Mouse (Mus musculus): ENCODE results near the gene Ngp.
A peak's percentile ranks its signal among the peaks of the same experiment; 100 is the strongest.
"Not testable (repeated sequence)": the region's sequence is repeated elsewhere in the genome, so short reads cannot be mapped to it uniquely, and the experiment has no call there.

Ngp gene

DNA sequence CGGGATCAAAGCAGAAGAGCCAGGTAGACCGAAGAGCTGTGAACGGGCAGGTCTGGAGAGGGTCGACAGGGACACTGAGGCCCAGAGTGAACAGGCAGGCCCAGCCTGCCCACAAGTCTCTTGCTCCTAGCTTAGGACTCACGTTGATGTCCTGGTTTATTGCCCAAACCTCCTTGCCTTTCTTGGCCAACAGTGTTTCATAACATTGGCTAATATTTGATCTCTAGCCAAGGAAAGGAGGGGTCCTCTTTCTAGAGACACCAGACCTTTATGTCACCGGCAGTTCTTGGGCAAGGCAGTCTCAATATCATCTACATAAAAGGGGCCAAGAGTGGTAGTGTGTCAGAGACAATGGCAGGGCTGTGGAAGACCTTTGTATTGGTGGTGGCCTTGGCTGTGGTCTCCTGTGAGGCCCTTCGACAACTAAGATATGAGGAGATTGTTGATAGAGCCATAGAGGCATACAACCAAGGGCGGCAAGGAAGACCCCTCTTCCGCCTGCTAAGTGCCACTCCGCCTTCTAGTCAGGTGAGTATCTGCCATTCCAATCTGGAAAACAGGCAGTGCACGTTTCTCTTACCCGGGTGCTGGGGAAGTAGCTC lies at the start of gene Ngp:
Ngp (plus strand) TSS at position 237 of the 602 bp plus-strand sequence.
- no peak for DNase-seq (ENCODE audit: low read depth, low spot score)

DNA sequence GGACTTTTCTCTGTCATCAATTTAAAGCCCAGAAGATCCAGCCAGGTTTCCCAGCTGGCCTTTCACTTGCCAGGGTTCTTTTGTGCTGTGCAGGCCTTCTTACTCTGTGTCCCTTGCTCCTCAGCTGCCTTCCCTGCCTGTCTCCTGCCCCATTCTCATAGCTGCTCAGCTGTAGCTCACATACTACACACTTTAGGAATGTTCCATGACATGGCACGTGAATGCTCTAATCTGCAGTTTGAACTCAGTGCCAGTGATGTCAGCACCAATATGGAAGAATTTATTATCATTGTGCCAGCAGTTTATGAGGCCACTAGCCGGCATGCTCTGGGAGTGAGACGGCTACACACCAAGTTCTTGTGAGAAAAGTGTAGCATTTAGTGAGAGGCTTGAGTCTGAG lies 49.7 kb upstream of the Ngp start:
- no peak for DNase-seq (ENCODE audit: low read depth, low spot score)

DNA sequence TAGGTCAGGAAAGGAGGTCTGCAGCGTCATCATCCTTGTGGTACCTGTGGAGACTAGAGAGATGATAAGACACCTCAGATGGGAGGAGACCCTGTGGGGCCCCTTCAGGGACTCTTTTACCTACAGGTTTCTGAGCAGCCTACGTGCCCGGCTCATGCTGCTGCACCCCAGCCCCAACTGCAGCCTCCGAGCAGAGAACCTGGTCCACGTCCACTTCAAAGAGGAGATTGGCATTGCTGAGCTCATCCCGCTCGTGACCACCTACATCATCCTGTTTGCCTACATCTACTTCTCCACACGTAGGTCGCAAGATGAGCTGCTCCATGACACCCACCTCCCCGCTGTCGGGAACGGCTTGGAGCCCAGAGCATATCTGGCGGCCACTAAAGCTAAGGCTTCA lies 45.7 kb upstream of the Ngp start:
- DNase-seq (ENCODE audit: low read depth, low spot score), result no peak

DNA sequence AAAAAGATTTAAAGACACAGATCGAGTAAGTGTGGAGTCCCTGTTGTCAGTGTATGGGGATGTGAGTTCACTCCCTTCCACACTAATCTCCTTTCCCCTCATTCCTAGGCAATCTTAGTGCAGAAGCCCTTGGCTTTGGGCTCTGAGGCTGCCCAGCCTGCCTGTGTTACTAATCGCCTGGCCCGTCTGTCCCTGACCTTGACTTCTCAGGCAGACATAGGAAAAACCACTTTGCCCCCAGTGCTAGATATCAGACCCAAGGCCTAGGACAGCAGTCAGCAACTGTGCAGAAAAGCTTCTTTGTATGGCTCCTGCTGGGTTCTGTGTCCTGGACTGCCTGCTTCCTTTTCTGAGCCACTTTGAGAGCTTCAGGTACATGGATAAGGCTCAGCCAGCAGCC lies 43.9 kb upstream of the Ngp start:
- no peak for DNase-seq (ENCODE audit: low read depth, low spot score)

DNA sequence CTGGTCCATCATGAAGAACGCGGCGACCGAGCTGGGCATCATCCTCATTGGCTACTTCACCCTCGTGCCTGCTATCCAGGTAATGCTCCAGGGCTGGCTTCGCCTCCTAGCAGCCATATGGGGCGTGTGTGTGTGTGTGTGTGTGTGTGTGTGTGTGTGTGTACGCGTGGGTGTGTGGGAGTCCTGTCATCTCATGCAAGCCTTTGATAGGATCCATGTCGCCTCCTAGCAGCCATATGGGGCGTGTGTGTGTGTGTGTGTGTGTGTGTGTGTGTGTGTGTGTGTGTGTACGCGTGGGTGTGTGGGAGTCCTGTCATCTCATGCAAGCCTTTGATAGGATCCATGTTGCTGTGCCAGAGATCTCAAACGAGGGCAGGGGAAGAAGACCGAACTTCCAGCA lies 41.9 kb upstream of the Ngp start:
- DNase-seq (ENCODE audit: low read depth, low spot score), result not testable (repeated sequence)

DNA sequence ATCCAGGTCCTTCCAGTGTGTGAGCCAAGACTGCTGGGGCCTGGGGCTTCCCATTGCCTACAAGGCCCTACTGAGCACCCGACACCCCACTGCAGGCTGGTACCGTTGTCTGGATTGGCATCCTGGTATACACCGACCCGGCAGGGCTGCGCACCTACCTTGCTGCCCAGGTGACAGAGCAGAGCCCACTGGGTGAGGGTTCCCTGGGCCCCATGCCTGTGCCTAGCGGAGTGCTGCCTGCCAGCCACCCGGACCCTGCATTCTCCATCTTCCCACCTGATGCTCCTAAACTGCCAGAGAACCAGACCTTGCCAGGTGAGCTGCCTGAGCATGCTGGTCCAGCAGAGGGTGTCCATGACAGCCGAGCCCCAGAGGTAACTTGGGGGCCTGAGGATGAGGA lies 40.2 kb upstream of the Ngp start:
- DNase-seq (ENCODE audit: low read depth, low spot score), result no peak

DNA sequence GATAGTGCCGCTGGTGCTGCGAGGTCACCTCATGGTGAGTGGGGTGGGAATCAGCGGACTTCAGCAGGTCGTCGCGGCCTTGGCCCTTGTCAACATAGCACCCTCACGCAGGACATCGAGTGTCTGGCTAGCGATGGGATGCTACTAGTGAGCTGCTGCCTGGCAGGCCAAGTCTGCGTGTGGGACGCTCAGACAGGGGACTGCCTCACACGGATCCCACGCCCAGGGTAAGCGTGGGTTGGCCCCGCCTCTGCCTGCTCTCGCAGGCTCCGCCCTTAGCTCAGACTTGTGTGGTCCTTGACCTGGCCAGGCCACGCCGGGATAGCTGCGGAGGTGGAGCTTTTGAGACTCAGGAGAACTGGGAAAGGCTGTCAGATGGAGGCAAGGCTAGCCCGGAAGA lies 38.9 kb upstream of the Ngp start:
- DNase-seq (ENCODE audit: low read depth, low spot score), result peak; percentile 57

DNA sequence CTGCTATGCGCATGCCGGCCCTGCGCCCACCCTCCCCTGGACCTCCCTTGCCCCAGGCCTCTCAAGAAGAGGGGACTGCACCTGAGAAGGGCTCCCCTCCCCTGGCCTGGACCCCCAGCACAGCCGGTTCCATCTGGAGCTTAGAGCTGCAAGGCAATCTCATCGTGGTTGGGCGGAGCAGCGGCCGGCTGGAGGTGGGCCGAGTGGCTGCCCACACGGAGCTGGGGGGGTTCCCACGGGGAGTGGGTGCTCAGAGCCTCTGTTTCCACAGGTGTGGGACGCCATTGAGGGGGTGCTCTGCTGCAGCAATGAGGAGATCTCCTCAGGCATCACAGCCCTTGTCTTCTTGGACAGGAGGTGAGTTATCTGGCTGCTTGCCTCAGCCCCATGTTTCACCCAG lies 38.3 kb upstream of the Ngp start:
- no peak for DNase-seq (ENCODE audit: low read depth, low spot score)

DNA sequence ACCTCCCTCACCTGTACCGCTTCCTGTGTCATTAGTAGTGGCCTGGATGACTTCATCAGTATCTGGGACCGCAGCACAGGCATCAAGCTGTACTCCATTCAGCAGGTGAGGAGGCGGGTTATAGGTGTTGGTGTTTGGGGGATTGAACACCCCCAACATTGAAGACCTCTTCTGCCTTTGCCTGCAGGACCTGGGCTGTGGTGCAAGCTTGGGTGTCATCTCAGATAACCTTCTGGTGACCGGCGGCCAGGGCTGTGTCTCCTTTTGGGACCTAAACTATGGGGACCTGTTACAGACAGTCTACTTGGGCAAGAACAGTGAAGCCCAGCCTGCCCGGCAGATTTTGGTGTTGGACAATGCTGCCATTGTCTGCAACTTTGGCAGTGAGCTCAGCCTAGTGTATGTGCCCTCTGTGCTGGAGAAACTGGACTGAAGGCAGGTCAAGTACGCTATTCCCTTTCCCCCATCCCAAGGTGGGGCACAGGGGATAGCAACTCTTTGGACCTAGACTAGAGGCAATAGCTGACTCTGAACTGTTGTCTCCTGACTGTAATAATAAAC lies 35.1 kb upstream of the Ngp start:
- no peak for DNase-seq (ENCODE audit: low read depth, low spot score)

DNA sequence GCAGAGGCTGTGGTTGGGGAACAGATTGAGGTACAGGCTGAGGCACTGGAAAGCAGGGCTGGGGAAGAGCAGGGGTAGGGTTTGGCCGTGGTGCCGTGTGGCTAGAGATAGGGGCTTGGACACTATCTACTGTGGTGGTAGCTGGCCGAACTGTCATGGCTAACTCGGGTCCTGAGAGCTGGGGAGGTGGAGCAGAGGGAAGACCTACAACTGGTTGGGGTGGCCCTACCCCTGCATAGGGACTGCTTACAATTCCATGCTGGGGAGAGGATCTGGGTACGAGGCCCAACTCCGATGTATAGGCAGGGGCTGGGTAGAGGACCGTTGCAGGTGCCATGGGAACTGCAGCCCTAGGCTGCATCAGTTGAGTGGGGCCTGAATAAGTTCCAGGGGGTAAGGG lies 31.5 kb upstream of the Ngp start:
- no peak for DNase-seq (ENCODE audit: low read depth, low spot score)

DNA sequence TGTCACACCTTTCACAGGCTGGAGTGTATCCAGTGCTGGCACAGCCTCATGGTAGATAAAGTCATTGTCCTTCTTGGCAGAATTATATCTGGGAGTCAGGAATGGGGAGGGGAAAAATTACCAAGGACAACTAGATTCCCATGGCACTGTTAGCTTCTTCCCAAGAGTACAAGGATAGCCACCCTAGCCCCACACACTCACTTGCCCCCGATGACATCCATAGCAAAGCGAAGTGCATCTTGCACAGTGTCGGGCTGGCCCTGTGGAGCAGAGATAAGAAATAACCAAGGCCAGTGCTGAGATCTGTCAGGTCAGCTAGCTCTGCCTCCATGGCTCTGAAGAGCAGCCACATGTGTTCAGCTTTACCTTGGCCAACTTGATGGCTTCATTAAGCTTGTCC lies 28.7 kb upstream of the Ngp start:
- no peak for DNase-seq (ENCODE audit: low read depth, low spot score)

DNA sequence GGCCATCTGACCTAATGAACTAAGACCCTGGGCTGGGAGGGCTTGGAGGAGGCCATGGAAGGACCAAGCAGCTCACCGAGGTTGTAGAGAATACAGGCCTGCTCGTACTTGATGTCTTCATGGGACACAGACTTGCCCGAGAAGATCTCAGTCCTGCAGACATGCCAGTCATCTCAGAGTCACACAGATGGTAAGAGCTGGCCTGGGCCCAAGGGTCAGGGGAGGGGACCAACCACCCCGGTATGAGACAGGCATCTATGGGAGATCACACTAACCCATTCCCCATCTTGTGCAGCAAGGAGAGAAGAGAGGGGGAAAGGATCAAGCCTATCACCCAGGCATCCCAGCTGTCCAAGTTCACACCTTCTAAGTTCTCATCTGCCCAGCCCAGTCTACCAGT lies 26.3 kb upstream of the Ngp start:
- DNase-seq (ENCODE audit: low read depth, low spot score), result no peak

DNA sequence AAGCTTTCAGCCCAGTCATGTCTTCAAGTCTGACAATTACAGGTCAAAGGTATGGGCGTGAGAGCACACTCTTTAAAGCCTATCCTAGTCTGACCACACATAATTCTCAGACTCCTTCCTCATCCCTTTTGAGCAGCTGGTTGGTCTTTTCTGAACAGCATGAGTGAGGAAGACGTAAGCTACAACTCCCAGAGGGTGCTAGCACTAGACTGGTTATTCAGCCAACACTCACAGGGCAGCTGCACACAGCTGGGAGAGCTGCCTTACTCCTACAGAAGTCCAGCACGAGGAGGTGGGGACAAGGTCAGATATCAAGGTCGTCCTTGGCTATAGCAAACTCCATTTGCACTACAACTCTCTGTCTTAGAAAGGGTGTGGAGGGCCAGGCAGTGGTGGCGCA lies 18.9 kb upstream of the Ngp start:
- DNase-seq (ENCODE audit: low read depth, low spot score), result peak; percentile 77

DNA sequence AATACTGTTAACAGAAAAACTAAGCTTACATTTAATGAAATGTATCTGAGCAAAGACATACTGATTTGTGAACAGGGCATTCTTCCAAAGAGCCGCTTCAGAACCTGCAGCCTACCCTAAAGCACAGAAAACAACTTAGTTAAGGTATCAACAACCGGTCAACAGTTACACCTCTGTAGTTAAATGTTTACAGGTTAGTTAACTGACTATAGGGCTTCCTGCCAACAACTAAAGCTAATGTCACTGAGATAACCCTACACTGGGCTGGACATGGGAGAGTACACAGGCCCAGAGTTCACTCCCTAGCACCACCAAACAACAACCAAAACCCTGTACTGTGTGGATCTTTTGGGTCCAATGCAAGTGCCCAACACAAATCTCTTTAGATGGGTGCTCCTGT lies 16.8 kb upstream of the Ngp start:
- no peak for DNase-seq (ENCODE audit: low read depth, low spot score)

DNA sequence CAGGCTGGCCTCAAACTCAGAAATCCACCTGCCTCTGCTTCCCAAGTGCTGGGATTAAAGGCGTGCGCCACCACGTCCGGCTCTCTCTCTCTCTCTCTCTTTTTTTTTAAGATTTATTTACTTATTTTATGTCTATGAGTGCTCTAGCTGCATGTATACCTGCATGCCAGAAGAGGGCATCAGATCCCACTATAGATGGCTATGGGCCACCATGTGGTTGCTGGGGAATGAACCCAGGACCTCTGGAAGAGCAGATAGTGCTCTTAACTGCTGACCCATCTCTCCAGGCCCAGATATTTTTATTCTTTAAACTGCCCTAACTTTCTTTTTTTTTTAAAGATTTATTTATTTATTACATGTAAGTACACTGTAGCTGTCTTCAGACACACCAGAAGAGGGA lies 16.3 kb upstream of the Ngp start:
- peak; percentile 46 for DNase-seq (ENCODE audit: low read depth, low spot score)

DNA sequence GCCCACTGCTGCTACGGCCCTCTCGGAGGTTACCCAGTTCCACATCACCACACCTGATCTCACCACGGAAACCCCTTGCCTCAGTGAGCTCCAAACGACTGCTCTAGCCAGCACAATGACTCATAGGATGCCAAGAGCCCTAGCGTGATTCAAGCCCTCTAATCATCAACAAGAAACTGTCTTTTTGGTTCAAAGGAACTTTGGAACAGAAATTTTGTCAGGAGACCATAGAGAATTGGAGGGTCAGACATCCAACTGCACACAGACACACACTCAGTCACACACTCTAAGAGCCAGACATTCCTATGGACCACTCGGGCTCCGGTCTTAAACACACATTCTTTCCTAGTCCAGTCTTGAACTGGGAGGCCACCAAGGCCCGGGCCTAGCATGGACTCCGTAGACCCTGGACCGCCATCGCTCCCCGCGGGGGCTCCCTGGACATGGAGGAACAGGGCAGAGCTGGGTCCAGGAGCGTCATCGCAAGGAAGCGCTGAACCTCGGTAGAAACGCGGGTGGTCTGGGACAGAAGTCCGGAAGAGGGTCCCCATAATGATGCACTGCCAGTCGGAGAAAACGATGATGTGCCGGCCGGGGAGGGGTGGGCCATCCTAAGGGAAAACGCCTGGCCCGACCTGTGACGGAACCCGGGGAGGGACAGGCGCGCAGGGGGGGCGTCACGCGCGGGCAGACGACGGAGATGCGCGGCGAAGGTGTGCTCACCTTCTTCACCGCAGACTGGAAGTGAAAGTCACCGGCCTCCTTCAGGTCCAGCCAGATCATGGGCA lies 12.0 kb upstream of the Ngp start:
- peak; percentile 24 for DNase-seq (ENCODE audit: low read depth, low spot score)

DNA sequence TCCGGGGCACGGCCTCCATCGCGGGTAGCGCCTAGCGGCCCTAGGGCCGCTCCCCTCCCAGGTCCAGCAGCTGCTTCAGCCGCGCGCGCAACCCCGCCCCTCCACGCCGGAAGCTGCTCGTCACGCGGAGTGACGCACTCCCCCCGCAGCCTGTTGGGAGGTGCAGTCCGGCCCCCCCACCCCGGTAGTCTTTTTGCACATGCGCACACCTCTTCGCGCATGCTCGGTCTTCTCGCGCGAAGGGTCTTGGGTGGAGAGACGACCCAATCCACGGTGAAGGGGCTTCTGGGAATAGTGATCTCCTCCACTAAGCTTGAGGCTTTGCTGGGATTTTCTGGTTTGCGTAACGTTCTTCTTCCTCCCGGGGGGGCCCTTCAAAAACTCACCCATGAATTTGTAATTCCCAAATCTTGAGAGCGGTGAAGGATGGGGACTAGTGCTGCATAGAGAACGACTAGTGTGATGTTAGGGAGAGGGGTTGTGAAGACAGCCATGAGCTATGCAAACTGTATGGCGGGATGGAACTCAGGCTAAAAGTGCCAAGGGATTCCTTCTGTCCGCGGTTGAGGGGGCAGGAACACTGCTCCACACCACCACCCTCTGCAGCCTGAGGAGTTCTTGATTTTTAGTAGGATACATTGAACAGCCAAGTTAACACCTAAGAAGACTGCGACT lies 11.3 kb upstream of the Ngp start, which contains the start of gene Ptpn23:
Ptpn23 (minus strand) TSS at position 115 of the 675 bp plus-strand sequence.
- peak; percentile 98 for DNase-seq (ENCODE audit: low read depth, low spot score)

DNA sequence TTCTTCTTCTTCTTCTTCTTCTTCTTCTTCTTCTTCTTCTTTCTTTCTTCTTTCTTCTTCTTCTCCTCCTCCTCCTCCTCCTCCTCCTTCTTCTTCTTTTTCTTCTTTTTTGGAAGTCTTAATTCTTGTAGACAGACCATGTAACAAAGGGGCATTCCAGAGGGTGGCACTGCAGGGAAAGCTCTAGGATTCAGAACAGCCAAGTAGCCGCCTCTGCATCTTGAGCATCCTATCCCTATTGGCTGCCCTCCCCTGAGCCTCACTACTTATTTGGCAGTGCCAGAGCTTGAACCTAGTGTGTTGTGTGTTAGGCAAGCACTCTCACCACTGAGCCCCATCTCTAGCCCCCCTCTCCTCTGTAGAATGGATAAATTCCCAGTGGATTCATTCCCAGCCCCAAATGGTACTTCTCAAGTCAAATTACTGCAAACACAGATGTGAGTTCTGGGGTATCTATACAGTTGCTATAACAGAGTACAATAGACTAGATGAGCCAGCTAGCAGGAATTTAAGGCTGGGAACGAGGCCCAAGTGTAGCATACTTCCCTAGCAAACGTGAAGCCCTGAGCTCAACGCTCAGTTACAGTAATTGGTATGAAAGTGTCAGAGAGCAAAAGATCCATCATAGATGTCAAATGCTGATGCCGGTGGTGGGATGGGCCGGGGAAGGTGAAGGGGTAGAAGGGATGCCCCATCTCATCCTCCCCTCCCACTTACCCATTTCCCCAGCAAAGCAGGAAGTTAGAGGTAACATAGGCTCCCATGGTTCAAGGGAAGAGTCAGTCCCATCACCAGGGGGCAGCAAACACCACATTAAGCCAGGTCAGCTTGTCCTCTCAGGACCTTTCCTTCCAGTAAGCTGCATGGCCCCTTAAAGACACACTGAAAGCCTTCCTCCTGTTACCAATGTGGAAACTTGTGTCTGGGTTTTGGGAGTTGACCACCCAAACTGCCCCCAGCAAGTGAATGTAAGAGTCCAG lies 8.3 kb upstream of the Ngp start:
- DNase-seq (ENCODE audit: low read depth, low spot score), result peak; percentile 91

DNA sequence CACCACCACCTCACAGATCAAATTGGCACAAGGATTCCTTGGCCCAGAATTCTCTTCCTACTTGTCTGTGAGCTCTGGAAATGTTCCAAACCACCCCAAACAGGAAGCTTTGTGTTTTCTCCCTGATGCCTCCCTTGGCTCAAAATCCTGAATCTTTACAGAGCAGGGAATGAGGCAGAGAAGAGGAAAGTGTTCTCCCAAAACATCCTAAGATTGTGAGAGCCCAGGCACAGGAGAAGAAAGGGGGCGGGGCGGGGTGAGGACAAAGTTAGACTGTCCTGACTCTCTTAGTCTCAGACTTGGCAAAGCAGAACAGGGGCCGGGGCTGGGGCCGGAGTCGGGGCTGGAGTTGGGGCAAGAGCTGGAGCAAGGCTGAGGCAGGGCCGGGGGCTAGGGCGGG lies 6.6 kb upstream of the Ngp start:
- no peak for DNase-seq (ENCODE audit: low read depth, low spot score)

DNA sequence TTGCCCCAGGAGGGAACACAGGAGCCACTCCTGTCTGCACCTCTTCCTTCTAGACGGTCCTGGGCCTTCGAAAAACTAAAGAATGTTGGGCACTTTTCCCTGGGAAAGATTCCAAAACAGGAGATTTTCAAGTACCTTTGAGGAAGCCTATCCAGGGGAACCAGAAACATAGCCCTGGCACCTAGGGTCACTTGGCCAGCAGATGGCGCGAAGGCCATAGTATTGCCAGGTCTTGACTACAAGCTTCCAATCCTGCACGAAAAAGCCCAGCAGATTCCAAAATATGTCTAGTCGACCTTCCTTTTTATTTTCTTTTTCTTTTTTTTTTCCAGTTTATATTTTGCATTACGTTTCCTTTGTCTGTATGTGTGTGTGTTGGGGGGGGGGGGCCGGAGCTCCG lies 5.8 kb upstream of the Ngp start:
- peak; percentile 46 for DNase-seq (ENCODE audit: low read depth, low spot score)

DNA sequence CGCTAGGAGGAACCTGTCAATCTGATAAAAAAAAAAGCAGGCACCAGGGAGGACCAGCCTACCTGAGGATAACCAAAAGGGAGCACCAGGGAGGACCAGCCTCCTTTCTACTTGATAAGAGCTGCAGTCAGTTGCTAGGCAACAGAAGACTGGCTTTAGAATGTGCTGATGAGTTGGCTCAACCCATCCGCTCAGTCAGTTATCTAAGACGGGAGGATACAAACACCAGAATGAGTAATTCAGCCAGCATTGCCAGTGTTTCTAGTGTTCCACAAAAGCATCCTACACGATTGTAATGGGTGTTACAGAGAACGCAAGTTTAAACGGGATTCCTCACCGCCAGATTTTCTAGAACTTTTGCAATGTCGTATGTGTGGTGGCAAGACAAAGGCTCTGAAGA lies 11.7 kb downstream of the Ngp start:
- DNase-seq (ENCODE audit: low read depth, low spot score), result no peak
